Mouse (Mus musculus) forebrain, embryonic 11.5 days (tissue): ENCODE data around the gene Gcnt3. TPM values are rescaled to one million over a fixed set of nuclear protein-coding genes. Genes with fewer than 3 reads are reported as not detected.

Source experiments
- ATAC-seq: fragments of 200-750 bp; cut with Nextera tagmentation; replicated peaks from 2 replicates; pipeline ENCODE4 v1.8.0; 2017; ENCODE audit warnings: moderate TSS enrichment; ENCODE audit not compliant: low FRiP score
- DNase-seq: peaks from one replicate; pipeline ENCODE4 v3.0.0-alpha.2; 2017; ENCODE audit warnings: low spot score
- H3K27ac ChIP-seq: fragments of 300-500 bp; sonication (generic); 2 replicates; pipeline ENCODE4 v1.5.1; 2014; ENCODE audit warnings: low read depth, low read length
- H3K27me3 ChIP-seq: fragments of 300-500 bp; sonication (generic); 2 replicates; pipeline ENCODE4 v1.6.1; 2014; ENCODE audit warnings: mild to moderate bottlenecking, low read length, mixed read lengths; ENCODE audit not compliant: control insufficient read depth, insufficient read depth
- H3K36me3 ChIP-seq: fragments of 300-500 bp; sonication (generic); 2 replicates; pipeline ENCODE4 v1.6.1; 2014; ENCODE audit warnings: mild to moderate bottlenecking, low read length, moderate library complexity, mixed read lengths; ENCODE audit not compliant: control insufficient read depth, insufficient read depth
- H3K4me1 ChIP-seq: fragments of 300-500 bp; sonication (generic); replicated peaks from 2 replicates; pipeline ENCODE4 v1.6.1; 2014; ENCODE audit warnings: low read length, mixed read lengths; ENCODE audit not compliant: control insufficient read depth, insufficient read depth
- H3K4me2 ChIP-seq: fragments of 300-500 bp; sonication (generic); 2 replicates; pipeline ENCODE4 v1.6.1; 2014; ENCODE audit warnings: low read depth, mild to moderate bottlenecking, low read length, moderate library complexity, mixed read lengths; ENCODE audit not compliant: severe bottlenecking
- H3K4me3 ChIP-seq: fragments of 300-500 bp; sonication (generic); 2 replicates; pipeline ENCODE4 v1.5.1; 2014; ENCODE audit warnings: low read depth, low read length
- H3K9ac ChIP-seq: fragments of 300-500 bp; sonication (generic); 2 replicates; pipeline ENCODE4 v1.6.1; 2014; ENCODE audit warnings: low read length
- H3K9me3 ChIP-seq: fragments of 300-500 bp; sonication (generic); 2 replicates; pipeline ENCODE4 v1.6.1; 2016; ENCODE audit warnings: low read length, mixed read lengths; ENCODE audit not compliant: control insufficient read depth
- WGBS: fragments of 180-500 bp; shearing (Covaris S2); extraction: QIAGEN DNeasy Blood & Tissue Kit; methylation state at CpG from one replicate; pipeline ENCODE4 v1.1.7; 2014; 5-methylcytosine and 5-hydroxymethylcytosine counted together
- polyA plus RNA-seq: library from polyadenylated mRNA; unstranded; fragments of >200 nt; fragmentation: Nextera tagmentation; extraction: Ambion mirVana; gene quantifications from 2 replicates; pipeline ENCODE4 v1.2.1, GENCODE M21; 2014

The Gcnt3 gene
- polyA plus RNA-seq, 1 experiment from 2014 or later: not detected

GRCm38 (mm10) chr9:70021610-70022009 lies 16.3 kb downstream of the Gcnt3 start:
- no peak for DNase-seq
- Histone ChIP-seq H3K4me2 (no peak overlapping the region), H3K27ac (no peak overlapping the region), H3K4me1 (no peaks in the 10 kb centered on the region), H3K4me3 (no peak overlapping the region), H3K27me3 (no peaks in the 10 kb centered on the region), H3K36me3 (no peaks in the 10 kb centered on the region), H3K9me3 (no peaks in the 10 kb centered on the region), H3K9ac (no peak overlapping the region)
- WGBS: 84% methylated on average over 1 of the region's 1 CpGs
- no peak for ATAC-seq

- Histone ChIP-seq H3K4me3 (no peak overlapping the region), H3K27ac (no peak overlapping the region), H3K9me3 (no peaks in the 10 kb centered on the region), H3K4me2 (no peak overlapping the region), H3K36me3 (no peaks in the 10 kb centered on the region), H3K27me3 (no peaks in the 10 kb centered on the region), H3K4me1 (no peaks in the 10 kb centered on the region), H3K9ac (no peak overlapping the region)
- DNase-seq: no peak
- ATAC-seq: no peak
Measured at GRCm38 (mm10) chr9:70018879-70019278, 19.0 kb downstream of the Gcnt3 start.

GRCm38 (mm10) chr9:70015632-70016031 lies 22.3 kb downstream of the Gcnt3 start:
- H3K27ac ChIP-seq: no peak overlapping the region
- no peaks in the 10 kb centered on the region for H3K9me3 ChIP-seq
- no peak overlapping the region for H3K4me2 ChIP-seq
- DNase-seq (no peak), ATAC-seq (no peak)
- WGBS: 96% methylated on average over 2 of the region's 2 CpGs
- no peaks in the 10 kb centered on the region for H3K27me3 ChIP-seq
- no peaks in the 10 kb centered on the region for H3K36me3 ChIP-seq
- H3K4me1 ChIP-seq: peaks cover 4% of the 10 kb centered on the region; the same call in 1 of the 2 replicates
- no peak overlapping the region for H3K9ac ChIP-seq
- no peak overlapping the region for H3K4me3 ChIP-seq

GRCm38 (mm10) chr9:70012408-70012901 lies 25.4 kb downstream of the Gcnt3 start, which contains the start of gene Gtf2a2:
Gtf2a2 (plus strand) TSS chr9:70012550.
- peaks cover 4% of the 10 kb centered on the region; the same call in 1 of the 2 replicates for H3K4me1 ChIP-seq
- peaks cover 7% of the 10 kb centered on the region; the same call in 1 of the 2 replicates for H3K36me3 ChIP-seq
- H3K4me2 ChIP-seq: peak within 1 kb of the TSS; percentile 82
- peak within 1 kb of the TSS; percentile 86 for H3K27ac ChIP-seq
- WGBS: 0% methylated on average over 56 of the region's 57 CpGs
- DNase-seq: peak; percentile 97
- H3K9ac ChIP-seq: peak within 1 kb of the TSS; percentile 91
- H3K9me3 ChIP-seq: no peaks in the 10 kb centered on the region
- peak; percentile 99 for ATAC-seq
- no peaks in the 10 kb centered on the region for H3K27me3 ChIP-seq
- peak within 1 kb of the TSS; percentile 84 for H3K4me3 ChIP-seq

GRCm38 (mm10) chr9:70011537-70012407 lies 26.1 kb downstream of the Gcnt3 start:
- Histone ChIP-seq H3K4me2 (peak overlapping the region; percentile 82; the same call in 1 of the 2 replicates), H3K4me1 (peaks cover 4% of the 10 kb centered on the region; the same call in 1 of the 2 replicates), H3K9me3 (no peaks in the 10 kb centered on the region), H3K4me3 (peak overlapping the region; percentile 84), H3K9ac (peak overlapping the region; percentile 91), H3K27me3 (no peaks in the 10 kb centered on the region), H3K27ac (no peak overlapping the region; the same call in 1 of the 2 replicates), H3K36me3 (peaks cover 7% of the 10 kb centered on the region; the same call in 1 of the 2 replicates)
- DNase-seq (no peak), ATAC-seq (peak; percentile 34; the same call in 1 of the 2 replicates)
- 66% methylated on average over 13 of the region's 14 CpGs for WGBS

- H3K36me3 ChIP-seq: peaks cover 7% of the 10 kb centered on the region; the same call in 1 of the 2 replicates
- H3K4me2 ChIP-seq: no peak overlapping the region
- H3K4me3 ChIP-seq: no peak overlapping the region
- ATAC-seq: no peak
- no peaks in the 10 kb centered on the region for H3K9me3 ChIP-seq
- no peak overlapping the region for H3K9ac ChIP-seq
- no peaks in the 10 kb centered on the region for H3K27me3 ChIP-seq
- peaks cover 4% of the 10 kb centered on the region; the same call in 1 of the 2 replicates for H3K4me1 ChIP-seq
- H3K27ac ChIP-seq: no peak overlapping the region
- DNase-seq: no peak
- WGBS: 92% methylated on average over 5 of the region's 5 CpGs
Measured at GRCm38 (mm10) chr9:70010781-70011473, 27.0 kb downstream of the Gcnt3 start.

GRCm38 (mm10) chr9:70009754-70010304 lies 28.1 kb downstream of the Gcnt3 start:
- Histone ChIP-seq H3K27me3 (no peaks in the 10 kb centered on the region), H3K4me2 (no peak overlapping the region), H3K9me3 (no peaks in the 10 kb centered on the region), H3K4me1 (peaks cover 4% of the 10 kb centered on the region; the same call in 1 of the 2 replicates), H3K36me3 (peaks cover 7% of the 10 kb centered on the region; the same call in 1 of the 2 replicates), H3K9ac (no peak overlapping the region), H3K4me3 (no peak overlapping the region), H3K27ac (no peak overlapping the region)
- no peak for ATAC-seq
- WGBS: 91% methylated on average over 8 of the region's 8 CpGs
- DNase-seq: no peak

GRCm38 (mm10) chr9:70007506-70008248 lies 30.2 kb downstream of the Gcnt3 start:
- Histone ChIP-seq H3K4me2 (no peak overlapping the region), H3K27ac (no peak overlapping the region), H3K36me3 (peaks cover 10% of the 10 kb centered on the region; the same call in 1 of the 2 replicates), H3K4me3 (no peak overlapping the region), H3K4me1 (no peaks in the 10 kb centered on the region), H3K27me3 (no peaks in the 10 kb centered on the region), H3K9me3 (no peaks in the 10 kb centered on the region), H3K9ac (no peak overlapping the region)
- 90% methylated on average over 14 of the region's 14 CpGs for WGBS
- DNase-seq: no peak
- no peak for ATAC-seq
